Mouse (Mus musculus) stomach, embryonic 14.5 days (tissue): Measurements from ENCODE around the gene Rad51b. TPM values are rescaled to one million over a fixed set of nuclear protein-coding genes. Genes with fewer than 3 reads are reported as not detected.

Experiments
- ATAC-seq: fragments of 200-750 bp; cut with Nextera tagmentation; 2 replicates; pipeline ENCODE4 v1.8.0; 2017; ENCODE audit warnings: low read depth, moderate TSS enrichment; ENCODE audit not compliant: insufficient number of reproducible peaks, insufficient read depth, low FRiP score
- H3K27ac ChIP-seq: fragments of 300-500 bp; sonication (generic); 2 replicates; pipeline ENCODE4 v1.5.1; 2014; ENCODE audit warnings: mild to moderate bottlenecking, low read length, moderate library complexity, mixed read lengths
- H3K27me3 ChIP-seq: fragments of 300-500 bp; sonication (generic); 2 replicates; pipeline ENCODE4 v1.6.1; 2014; ENCODE audit warnings: low read length, control low read depth, mixed read lengths; ENCODE audit not compliant: control insufficient read depth, insufficient read depth
- H3K36me3 ChIP-seq: fragments of 300-500 bp; sonication (generic); 2 replicates; pipeline ENCODE4 v1.6.1; 2014; ENCODE audit warnings: mild to moderate bottlenecking, control low read depth, low read length, moderate library complexity, mixed read lengths; ENCODE audit not compliant: control insufficient read depth, insufficient read depth
- H3K4me1 ChIP-seq: fragments of 300-500 bp; sonication (generic); 2 replicates; pipeline ENCODE4 v1.6.1; 2014; ENCODE audit warnings: low read length, control low read depth, mixed read lengths; ENCODE audit not compliant: control insufficient read depth, insufficient read depth
- H3K4me2 ChIP-seq: fragments of 300-500 bp; sonication (generic); replicated peaks from 2 replicates; pipeline ENCODE4 v1.6.1; 2014; ENCODE audit warnings: low read depth, low read length, control low read depth
- H3K4me3 ChIP-seq: fragments of 300-500 bp; sonication (generic); 2 replicates; pipeline ENCODE4 v1.5.1; 2014; ENCODE audit warnings: low read depth, low read length, control low read depth
- H3K9ac ChIP-seq: fragments of 300-500 bp; sonication (generic); replicated peaks from 2 replicates; pipeline ENCODE4 v1.6.1; 2014; ENCODE audit warnings: low read depth, mild to moderate bottlenecking, control low read depth, low read length, moderate library complexity, mixed read lengths
- H3K9me3 ChIP-seq: fragments of 300-500 bp; sonication (generic); 2 replicates; pipeline ENCODE4 v1.6.1; 2016; ENCODE audit warnings: low read depth, low read length, control low read depth; ENCODE audit not compliant: control insufficient read depth
- WGBS: fragments of 180-500 bp; shearing (Covaris S2); extraction: QIAGEN DNeasy Blood & Tissue Kit; methylation state at CpG from one replicate; pipeline ENCODE4 v1.1.7; 2014; 5-methylcytosine and 5-hydroxymethylcytosine counted together
- polyA plus RNA-seq: library from polyadenylated mRNA; unstranded; fragments of >200 nt; fragmentation: Nextera tagmentation; extraction: Ambion mirVana; gene quantifications from 2 replicates; pipeline ENCODE4 v1.2.1, GENCODE M21; 2014

The Rad51b gene
- polyA plus RNA-seq, 1 experiment from 2014 or later: 8.4 TPM

DNA sequence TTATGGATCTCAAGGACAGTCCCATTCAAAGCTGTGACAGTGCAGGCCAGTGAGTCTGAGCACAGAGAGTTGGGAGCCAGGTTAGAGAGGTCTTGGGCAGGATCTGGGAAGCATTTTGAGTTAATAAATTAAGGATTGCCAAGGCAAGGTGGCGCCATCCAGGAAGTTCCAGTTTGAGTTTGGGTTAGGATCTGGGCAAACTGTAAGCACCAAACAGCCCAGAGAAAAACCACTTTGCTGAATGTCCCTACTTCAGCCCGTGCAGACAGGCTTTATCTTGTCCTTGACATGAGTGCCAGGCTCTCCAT is 563.1 kb downstream of the Rad51b start:
- Histone ChIP-seq H3K4me2 (no peak overlapping the region), H3K4me1 (peaks cover 54% of the 10 kb centered on the region), H3K27ac (peak overlapping the region; percentile 95), H3K36me3 (no peaks in the 10 kb centered on the region), H3K9ac (no peak overlapping the region), H3K27me3 (no peaks in the 10 kb centered on the region), H3K9me3 (no peaks in the 10 kb centered on the region; the same call in 1 of the 2 replicates), H3K4me3 (no peak overlapping the region)
- ATAC-seq: no peak
- WGBS: 44% methylated on average over 2 of the region's 2 CpGs

Other genes starting within 250 kb of the Rad51b start
- 36.0 and 37.4 TPM in 2 replicates for gene Pigh, start 207.6 kb upstream of the Rad51b start, polyA plus RNA-seq
- 0.94 and 1.4 TPM in 2 replicates for gene Arg2, start 166.5 kb upstream of the Rad51b start, polyA plus RNA-seq
- gene Vti1b, start 124.6 kb upstream of the Rad51b start, polyA plus RNA-seq: 83.6 and 85.1 TPM in 2 replicates
- 29.1 and 30.4 TPM in 2 replicates for gene Rdh11, start 105.0 kb upstream of the Rad51b start, polyA plus RNA-seq
- gene Rdh12, start 88.4 kb upstream of the Rad51b start, polyA plus RNA-seq: 5.0 and 5.6 TPM in 2 replicates
- 17.2 and 18.2 TPM in 2 replicates for gene Zfyve26, start 978 bp upstream of the Rad51b start, polyA plus RNA-seq